Mouse (Mus musculus) right cerebral cortex, postnatal 10 days (tissue): ENCODE measurements around the gene Cuedc1.

Experiments
- DNase-seq, 2 experiments: peaks; one replicate each; pipeline ENCODE4 v3.0.0; 2021; ENCODE audit warnings: low spot score in 2 of 2

Cuedc1 gene

DNA sequence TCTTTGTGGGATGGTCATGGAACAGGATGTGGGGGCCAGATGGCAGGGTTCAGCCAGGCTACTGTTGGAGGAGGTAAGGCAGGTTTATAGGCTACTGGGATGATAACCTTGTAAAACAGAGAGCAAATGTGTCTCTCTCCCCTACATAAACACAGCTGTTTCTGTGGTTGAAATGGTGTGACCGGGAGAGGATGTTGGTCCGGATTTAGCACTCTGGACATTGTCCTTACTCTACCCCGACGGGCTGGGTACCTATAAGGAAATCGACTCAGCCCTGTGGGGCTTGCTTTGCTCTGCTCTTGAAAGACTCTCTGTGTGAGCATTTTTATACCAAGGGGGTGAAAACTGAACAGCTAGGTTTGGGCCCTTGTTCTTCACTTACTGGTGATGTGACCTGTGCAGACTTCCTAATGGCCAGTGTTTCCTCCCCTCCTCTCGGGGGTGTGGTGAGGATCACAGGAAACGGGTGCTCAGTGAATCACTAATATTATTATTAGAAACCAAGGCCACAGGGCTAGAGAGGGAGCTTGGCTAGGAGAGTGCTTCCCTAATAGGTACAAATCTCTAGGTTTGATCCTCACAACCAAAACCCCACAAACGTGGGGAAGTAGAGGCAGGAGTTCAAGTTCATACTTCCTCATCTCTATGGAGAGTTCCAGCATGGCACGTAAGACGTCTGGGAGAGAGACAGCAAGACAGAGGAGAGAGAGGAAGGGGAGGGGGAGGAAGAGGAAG, 19.7 kb downstream of the Cuedc1 start:
- no peak for DNase-seq

DNA sequence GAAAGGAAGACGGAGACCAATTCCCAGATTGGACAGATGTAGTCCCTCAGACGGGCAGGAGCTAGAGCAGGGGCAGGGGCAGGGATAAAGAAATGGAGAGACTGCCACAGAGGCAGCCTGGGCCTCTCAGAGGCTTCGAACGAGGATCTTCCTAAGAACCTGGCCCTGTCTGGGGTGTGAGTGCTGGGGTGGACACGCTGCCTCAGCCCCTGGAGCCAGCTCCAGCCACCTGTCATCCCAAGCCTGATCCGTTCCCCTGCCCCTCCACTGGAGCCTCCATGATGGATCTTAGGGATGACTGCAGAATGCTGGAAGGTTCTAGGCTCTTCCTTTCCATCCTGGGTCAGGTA, 20.2 kb downstream of the Cuedc1 start:
- DNase-seq, result no peak

DNA sequence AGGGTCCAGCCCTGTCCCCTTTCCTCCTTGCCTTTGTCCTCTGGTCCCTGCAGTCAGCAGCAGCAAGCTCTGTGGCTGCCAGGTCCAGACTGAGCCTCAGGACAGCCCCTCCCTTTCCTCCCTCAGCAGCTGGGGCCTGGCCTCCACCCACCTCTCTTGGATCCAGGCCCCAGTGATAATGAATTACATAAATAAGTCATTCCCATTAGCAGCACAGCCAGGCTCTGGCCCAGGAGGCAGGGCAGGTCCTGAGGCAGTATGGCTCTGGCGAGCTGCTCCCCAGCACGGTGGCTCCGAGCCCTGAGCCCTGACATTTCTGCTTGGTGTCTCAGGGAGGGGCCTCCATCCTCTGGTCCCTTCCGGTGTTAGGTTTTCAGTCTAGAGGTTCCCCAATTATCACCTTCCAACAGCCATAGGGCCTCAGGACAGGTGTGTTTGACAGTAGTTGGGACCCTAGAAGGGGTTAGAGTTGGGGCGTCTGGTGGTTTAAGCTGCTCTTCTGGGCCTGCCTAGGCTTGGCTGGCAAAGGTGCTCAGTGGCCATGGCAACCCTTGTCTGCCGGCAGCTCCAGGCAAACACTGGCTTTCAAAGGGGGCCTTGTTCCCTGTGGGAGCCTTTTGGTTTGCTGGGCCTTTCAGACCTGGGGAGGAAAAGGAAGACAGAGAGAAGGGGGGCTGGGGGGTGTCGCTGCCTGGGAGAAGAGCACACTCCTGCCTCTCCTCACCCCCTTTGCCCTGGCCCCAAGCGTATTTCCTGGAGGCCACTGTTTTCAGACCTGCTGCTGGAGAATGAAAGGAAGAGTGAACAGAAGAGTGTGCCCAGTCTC, 21.2 kb downstream of the Cuedc1 start:
- peak; percentile 80 to 88 for DNase-seq

DNA sequence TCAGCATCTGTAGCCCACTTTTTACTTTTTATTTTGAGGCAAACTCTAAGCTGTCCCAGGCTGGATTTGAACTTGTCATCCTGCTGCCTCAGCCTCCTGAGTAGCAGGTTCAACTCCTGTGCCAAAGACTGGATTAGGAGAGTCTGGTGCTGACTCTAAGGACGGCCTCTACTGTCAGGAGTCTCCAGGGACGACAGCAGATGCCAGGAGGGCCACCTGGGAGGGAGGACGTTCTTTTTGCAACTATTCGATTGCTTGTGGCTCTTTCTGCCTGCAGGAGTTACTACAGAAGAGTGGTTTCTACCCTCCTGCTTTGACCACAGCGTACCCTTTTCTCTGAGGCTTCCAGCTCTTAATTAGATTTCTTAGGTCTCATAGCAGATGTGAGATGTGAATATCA, 24.7 kb downstream of the Cuedc1 start:
- DNase-seq, result no peak

DNA sequence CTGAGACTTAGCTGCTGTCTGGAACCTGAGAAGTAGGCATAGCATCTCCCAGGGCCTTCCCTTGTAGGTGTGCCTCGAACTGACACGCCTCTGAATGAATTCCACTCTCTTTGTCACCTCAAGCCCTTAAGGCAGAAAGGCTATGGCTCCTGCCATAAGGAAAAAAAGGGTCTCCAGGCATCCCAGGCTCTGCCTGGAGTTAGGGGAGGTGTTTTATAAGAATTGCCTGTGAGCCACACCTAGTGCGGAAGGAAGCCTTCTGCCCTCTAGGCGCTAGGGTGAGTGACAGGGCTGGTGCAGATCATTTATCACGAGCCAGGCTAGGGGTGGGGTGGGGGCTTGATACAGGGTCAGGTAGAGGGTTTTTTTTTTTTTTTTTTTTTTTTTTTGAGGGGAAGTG, 25.2 kb downstream of the Cuedc1 start:
- no peak for DNase-seq

DNA sequence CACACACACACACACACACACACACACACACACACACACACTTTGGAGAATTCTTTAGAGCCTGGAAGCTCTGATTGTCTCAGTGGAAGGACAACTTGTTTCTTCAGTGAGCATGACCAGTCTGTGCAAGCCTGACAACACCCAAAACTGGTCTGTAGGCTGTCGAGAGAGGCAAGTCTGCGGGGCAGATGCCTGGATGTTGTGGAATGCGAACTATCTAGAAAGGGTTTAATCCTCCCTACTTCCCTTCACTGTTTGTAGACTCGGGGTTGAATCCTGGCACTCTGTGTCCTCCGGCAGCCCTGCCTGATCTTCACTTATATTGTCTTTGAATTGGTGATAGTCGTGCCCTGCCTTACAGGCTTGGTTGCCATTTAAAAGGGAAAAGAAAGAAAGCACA, 25.9 kb downstream of the Cuedc1 start:
- no peak for DNase-seq

DNA sequence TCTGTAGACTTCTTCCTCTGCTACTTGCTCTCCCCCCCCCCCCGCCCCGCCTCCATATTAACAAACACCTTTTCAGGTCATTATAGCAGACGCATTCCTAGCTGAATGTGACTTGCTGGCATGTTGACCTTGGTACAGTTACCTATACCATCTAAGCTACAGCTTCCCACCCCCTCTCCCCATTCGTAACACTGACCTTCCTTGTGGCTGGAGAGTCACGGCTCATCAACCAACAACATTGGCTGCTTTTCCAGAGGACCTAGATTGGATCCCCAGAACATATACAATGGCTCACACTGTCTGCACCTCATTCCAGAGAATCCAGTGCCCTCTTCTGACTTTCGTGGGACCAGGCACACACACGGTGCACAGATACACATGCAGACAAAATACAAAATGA, 27.6 kb downstream of the Cuedc1 start:
- no peak for DNase-seq

DNA sequence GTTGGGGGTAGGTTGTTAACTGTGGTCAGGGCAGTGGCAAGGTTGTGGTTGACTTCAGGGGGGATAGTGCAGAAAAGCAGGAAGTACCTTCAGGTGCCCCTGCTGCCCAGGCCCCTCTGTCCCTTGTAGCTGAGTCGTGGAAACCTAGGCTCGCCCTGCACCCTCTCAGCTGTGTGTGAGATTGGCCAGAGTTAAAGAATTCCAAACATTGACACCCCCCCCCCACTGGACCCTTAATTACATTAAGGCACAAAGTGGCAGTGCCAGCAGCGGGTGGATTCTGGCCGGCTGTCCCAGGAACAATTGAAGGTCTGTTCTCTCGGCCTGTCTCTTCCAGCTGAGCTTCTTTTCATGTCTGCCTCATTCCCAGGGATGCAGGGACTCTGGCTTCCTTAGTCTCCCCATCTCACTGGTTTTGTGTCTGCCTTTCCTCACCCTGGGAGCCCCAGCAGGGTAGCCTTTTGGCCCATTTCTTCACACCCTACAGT, 28.5 kb downstream of the Cuedc1 start:
- peak; percentile 73 to 77 for DNase-seq

DNA sequence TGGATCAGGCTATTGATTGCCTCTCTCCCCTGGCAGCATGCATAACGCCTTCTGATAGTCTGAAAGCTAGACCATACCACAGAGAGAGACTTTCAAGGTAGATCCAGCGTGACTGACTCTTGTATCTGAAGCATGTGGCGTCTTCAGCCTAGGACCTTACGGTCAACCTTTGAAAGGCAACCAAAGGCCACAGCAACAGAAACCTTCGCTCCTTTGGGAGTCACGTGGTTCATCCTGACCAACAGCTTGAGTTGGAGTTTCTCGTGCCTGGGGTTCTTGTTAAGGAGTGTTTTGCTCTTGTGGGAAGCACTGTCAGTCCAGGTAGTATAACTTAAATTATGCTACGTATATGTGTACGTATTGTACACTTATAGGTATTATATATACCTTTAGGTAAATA, 30.6 kb downstream of the Cuedc1 start:
- DNase-seq, result no peak

DNA sequence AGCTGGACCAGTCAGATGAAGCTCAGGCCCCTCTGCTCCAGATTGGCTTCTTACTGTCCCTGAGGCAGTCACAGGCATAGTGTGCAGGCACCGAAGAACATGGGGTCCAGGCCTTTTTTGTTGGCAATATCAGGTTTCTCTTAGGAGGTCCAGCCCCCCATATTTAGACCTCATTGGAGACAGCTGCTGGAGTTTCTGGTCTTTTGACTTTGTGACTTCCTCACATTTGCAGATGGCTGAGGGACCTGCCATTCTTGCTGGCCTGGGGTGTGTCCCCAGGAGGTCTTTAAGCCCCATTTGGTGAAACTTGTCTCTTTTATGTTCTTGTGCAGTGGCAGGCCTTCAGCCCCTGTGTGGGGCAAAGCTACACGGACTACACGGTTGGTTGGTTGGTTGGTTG, 31.4 kb downstream of the Cuedc1 start:
- no peak for DNase-seq

DNA sequence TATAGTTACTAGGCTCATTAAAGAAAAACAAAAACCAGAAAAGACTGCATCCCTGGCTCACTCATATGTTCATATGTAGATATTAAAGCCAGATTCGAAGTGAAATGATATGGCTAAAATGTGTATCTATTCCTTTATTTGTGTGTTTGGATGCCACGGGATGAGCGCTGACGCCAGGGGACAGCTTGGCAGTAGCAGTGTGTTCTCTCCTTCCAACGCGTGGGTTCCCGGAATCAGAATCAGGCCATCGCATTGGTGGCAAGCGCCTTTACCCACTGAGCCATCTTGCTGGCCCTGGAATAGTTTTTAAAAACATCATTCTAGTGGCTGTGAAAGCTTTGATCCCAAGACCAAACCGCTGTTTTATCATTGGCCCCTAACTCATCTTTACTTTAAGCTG, 32.1 kb downstream of the Cuedc1 start:
- DNase-seq, result no peak

DNA sequence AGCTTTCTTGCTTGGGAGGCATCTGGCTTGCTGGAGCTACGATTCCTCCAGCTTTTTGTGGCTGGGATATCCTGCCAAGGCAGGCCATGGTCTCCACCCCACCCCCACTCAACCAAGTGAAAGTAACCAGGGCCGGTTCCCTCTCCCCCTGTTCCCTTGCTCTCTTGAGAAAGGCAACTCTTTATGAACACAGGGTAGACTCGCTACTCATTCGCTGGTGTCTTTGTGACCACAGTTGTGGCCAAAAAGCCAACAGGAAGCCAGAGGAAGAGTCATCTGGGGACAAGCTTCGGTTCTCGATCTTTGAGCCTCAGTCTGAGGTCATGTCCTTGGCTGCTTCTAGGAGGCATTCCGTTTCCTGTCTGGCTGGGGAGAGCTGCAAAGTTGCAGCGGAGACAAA, 34.0 kb downstream of the Cuedc1 start:
- peak in 1 of 2 experiments; percentile 47 for DNase-seq

DNA sequence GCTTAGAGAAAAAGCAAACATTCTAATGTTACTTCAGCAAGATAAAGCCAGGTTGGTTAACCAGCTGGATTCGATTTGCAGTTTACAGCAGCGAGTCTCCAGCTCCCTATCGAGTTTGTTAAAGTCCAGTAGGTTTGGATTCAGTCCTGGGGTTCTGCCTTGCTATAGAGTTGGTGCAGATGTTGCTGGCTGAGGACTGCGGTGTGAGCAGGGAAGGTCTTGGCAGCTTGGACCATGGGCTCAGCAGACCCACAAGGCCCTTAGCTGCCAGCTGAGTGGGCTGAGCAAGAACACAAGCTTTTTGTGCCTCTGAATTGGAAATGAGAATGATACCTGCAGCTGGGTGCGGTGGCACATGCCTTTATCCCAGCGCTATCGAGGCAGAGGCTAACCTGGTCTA, 37.4 kb downstream of the Cuedc1 start:
- no peak for DNase-seq

DNA sequence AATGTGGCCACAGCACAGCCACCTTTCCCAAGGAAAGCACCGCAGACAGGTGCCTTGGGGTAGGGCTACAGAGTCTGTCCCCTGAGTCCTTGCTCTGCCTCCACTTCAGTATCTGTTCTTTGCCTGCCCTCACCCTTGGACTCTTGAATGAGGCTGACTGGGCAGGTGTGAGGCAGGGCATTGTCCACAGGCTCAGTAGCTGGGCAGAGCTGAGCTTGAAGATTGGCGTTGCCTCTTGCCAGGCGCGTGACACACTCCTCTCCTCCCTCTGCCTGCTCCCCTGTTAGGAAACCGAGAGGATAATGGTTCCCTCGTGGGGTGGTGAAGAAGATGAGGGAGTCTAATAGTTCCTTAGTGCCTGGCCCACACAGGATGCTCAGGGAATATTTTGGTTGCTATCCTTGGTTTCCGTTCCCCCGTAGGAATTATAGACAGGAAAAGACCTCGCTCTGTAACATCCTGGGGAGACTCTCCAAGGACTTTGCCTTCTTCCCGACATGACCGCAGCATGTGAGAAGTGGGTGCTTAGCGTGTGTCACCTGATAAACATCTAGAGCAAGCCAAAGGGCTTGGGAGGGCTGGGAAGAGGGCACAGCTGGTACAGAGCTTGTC, 40.1 kb downstream of the Cuedc1 start:
- no peak for DNase-seq

DNA sequence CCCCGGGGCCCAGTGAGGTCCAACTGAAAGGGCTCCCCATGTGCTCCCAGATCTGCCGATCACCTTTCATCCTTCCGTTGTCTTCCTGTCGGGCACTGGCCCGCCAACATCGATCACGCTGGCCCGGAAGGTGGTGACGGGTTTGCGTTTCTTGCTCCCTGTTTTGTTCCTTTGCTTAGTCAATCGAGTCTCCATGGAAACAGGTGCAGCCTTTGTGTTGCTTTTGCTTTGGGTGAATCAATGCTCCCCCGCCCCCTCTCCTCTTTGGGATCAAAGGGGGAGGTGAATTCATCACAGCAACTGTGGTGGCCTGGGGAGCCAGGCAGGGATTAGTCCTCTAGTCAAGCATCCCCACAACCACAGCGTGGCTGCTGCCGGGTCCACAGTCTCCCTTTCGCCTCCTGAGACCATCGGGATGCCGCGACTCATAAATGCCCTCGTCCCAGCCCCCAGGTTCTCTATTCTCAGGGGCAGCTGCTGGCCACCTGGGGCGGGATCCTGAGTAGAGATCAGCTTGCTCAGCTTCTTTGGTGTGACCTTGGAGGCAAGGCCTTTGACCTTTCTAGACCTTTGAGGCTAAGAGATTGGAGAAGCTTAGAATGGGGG, 41.5 kb downstream of the Cuedc1 start:
- peak; percentile 72 to 78 for DNase-seq

DNA sequence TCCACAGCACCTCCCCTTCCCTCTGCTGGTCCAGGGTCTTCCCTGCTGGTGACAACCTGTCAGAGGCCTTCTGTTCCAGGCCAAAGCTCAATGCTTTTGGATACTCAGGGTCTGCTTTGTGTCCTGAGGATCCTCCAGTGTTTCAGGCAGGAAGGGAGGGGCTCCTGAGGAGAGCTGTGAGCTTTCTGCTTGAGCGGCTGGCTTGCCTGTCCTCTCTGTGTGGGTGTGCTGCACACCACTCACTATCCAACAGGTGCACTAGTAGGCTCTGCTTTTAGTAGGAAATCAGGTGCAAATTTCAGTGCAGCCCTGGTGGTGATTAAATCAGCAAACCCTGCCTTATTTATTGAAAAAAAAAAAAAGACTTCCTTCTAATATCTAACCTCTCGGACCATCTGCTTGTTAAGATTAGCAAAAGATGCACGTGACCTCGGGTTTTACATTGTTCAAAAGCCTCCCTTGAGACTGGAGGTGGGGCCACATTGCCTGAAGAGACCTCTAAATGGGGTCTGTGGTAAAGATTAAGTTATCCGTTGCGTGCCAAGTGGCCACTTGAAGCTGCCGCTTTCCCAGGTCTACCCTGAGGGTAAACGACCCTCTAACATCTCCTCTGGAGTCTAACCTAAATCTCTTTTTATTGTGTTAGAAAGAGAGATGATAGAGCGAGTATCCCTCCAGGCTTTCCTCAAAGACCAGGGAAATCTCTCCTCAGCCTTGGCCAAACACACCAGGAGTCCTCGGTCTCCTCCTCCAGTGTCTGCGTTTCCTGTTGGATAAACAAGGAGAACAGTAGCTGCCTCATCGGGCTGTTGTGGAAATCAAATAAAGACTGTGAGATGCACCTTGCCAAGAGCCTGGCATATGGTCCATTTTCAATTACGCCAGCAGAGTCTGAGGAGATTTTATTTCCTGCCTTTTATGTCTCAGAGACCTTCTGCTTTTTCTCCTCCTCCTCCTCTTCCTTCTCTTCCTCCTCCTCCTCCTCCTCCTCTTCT, 42.5 kb downstream of the Cuedc1 start:
- DNase-seq, result no peak

DNA sequence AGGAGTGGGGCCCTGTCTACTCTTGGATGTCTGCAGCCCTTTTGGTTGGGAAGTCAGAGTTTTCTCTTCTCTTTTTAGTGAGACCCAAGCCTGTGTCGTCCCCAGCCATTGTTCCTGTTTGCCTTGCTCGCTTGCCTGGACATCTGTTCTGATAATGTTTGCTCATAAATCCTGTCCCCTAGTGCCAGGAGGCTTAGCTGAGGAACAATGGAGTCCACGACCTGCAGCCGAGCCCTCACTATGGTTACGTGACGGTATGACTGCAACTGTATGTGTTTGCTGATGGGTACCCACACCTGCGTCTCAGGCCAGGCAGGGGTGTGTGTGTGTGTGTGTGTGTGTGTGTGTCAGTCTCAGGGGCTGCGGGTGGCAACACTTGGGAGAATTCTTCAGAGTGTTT, 44.5 kb downstream of the Cuedc1 start:
- DNase-seq, result no peak

DNA sequence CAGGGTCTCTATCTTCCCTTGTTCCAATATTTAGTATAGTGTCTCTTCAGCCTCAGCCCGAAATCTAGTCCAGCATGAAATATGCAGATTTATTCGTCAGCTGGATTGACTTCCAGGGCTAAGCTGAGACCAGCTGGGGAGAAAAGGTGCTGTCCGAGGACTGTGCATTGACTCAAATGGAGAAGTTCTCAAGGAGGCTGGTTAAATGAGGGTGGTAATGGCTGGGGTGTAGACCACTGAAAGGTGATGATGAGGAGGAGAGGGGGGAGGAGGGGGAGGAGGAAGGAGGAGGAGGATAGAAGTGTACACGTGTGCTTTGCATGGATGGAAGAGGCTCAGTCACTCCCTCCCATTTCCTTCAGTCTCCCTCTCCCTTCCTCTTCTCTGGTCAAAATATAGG, 46.2 kb downstream of the Cuedc1 start:
- no peak for DNase-seq

DNA sequence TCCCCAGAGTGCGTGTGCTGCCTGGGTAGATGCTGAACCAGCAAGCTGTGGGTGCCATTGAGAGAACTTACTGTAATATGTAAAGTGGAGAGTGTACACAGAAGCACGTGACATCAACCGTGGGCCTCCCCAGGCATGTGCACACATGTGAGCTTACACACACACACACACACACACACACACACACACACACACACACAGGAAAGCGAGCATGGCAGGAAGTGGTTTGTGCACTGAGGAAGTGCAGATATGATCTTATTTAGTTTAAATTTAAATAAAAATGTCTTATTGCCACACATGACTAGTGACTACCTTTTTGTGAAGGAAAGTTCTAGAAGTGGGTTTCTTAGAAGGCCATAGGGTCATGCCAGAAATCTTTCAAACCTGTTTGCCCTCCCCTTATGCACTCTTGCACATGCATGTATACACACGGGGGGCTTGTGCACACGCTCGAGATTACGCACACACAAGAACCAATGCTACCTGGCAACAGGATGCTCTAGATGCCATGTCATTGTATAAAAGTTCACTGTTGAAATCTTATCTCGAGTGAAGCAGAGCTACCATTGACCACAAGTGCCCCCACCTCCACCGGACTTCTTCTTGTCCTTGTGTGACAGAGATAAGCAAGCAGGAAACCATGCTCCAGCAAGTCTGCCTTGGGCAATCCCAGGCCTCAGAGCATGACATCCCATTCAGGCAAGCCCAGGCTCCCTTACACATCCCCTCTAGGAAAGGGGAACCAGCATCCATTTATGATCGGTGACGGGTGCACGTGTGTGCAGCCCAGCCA, 47.6 kb downstream of the Cuedc1 start:
- no peak for DNase-seq
